Mouse (Mus musculus) yolk sac, embryonic 10.5 days (tissue): ENCODE results near the gene Adh5.

Experiments
- DNase-seq: peaks from one replicate; pipeline ENCODE4 v3.0.0-alpha.2; 2017; ENCODE audit warnings: low spot score

Adh5 gene

DNA sequence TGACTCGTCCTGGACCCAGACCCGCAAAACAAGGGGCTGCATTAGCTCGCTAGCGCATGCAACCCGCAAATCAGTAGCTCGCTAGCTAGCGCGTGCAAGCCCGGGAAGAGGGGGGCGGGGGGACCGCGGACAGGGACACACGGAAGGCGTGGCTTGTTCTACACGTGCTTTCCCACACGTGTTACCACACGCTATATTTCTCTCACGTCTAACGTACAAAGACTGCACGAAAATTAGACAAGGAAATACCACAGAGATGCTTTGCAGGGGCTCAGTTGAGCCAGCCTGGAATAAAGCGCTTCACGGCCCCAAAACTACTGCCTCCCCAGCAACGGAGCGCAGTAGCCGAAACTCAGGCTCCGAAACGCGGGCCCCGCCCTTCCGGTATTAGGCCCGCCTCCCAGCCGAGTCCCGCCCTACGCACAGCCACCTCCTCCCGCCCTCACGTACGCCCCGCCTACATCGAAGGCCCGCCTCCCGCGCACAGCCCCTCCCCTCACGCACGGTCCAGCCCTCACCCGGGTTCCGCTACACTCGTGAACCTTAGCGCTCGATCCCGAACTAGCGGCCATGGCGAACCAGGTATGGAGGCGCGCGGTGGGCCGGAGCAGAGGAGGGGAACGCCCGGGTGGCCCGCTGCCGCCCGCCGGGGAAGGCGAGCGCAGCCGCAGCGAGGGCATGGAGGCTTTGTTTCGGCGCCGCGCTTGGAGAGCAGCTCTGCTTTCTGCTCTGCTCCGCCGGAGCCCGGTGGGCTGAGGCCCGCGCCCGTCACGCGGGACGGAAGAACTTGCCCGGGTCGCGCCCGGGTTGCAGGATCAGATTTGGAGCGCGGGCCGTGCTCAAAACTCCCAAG lies at the start of gene Adh5:
Gene Adh5, plus strand, starts transcription at position 482 of the 853 bp plus-strand sequence.
- DNase-seq, result peak; percentile 96

DNA sequence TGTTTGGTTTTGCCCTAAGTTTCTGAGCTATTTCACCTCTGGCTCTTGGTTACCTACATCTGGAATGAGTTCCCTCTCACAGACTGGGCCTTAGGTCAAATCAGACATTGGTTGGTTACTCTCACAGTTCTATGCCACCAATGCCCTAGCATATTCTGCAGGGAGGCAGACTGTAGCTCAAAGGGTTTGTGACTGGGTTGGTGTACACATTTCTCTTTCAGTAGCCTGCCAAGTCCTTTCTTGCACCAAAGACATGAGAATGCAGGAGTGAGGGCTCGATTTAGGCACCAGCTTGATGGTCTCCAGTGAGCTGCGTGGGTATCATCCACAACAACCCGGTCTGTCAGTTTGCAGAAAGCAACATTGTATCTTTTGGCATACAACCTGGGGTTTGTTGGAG lies 38.0 kb upstream of the Adh5 start:
- DNase-seq, result no peak

DNA sequence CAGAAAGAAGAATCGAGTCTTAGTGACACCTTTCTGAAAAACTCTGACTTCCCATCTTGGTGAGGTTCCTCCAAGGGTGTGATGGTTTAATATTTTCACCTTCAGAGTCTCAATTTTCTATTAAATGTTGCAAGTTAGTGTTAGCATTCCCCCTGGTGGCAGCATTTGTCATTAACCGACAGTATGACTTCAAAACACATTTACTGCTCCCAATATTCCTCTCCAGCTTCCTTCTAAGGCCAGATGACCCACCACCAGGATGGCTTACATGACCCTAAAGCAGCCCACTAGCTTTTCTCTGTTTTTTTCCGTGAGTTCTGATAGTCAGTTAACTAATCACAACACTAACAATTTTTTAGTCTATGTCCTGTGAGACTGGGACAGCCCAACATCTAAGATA lies 37.6 kb upstream of the Adh5 start:
- DNase-seq, result peak; percentile 22

DNA sequence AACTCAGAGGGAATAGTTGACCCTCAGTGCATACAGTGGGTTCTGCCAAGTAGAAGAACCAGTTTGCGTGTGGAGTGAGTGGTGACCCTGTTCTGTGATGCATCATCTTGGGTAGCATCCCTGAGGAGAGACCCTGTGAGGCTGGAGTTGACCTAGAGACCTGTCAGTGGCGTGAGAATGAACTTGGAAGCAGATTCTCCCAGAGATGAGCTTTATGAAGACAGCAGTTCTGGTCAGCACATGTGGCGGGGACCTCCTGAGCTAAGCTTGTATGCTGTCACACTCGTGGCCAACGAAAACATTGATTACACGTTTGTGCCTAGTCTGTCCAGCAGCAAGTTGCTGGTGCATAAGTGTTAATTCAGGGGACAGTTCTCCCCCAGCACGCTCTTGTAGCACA lies 37.1 kb upstream of the Adh5 start:
- no peak for DNase-seq

DNA sequence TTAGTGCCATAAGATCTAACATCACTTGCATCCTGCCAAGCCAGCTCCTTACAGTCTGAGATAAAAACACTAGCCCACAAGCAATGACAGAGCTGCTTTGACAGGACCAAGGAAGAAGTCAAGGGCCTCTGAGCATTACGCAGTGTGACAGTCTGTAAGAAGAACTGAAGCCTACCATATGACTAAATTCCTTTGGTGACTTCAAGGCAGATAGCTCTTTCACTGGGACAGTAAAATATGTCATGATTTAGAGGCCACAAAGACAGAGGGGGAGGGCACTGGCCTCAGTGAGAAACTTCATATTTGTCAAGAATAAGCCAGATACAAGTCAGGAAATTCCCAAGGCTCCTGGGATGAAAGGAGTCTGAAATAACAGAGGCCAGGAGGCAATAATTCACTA lies 35.0 kb upstream of the Adh5 start:
- no peak for DNase-seq

DNA sequence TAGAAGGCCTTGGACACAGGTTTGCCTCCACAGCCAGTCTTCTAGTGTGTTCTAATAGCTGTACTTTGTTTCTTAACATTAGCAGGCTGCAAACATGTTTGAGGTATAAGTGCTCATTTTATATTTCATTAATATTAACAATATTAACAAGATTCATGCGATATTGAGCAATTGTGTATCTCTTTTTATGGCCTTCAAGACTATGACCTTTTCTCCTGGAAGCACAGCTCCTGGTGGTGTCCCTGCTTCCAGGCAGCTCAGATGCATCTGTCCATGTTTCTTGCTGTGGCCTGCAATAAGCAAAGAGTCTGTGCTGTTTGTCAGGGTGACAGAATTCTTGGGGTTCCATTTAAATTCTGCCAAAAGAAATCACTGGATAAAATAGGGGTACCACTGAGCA lies 33.3 kb upstream of the Adh5 start:
- no peak for DNase-seq

DNA sequence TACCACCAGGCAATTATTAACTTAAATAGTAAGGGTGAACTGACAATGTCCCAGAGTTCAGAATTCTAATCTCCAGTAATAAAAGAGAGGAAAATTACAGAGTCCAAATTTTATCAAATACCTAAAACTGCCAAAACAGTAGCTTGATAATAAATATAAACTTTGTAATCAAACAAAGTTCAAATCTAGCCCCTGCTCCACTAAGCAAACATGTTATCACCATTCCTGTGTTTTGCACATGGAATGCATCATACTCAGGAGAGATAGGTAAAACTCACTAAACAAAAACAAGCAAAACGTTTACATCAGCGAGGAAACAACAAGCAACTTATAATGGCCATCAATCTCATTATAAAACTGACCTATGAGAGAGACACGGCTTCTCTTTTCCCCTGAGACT lies 32.7 kb upstream of the Adh5 start:
- DNase-seq, result no peak

DNA sequence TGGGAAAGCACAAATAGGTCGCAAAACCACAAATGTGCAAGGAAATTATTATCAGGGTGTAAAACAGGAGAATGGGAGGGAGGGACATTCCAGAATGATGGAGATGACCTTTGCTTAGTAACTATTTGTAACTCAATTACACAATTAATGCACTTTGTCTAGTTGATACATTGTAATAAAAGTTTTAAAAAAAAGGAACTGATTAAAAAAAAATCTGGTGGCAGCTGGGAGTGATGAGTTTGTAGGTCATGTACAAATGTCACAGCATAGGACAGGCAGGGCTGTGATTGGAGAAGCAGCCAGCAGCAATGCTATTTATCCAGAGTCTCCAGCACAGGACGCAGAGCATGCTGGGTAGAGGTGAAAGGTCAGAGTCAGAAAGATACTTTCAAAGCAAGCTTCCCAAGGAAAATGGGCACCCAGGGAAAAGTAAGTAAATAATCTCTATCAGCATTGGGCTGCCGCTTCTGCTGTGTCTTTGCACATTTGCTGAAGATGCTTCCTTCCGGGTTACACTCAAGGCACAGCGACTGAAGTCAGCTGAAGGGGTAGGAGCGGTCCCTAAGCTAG lies 27.7 kb upstream of the Adh5 start, which contains the start of gene Adh4:
Gene Adh4, plus strand, starts transcription at position 346 of the 570 bp plus-strand sequence.
- peak; percentile 30 for DNase-seq

DNA sequence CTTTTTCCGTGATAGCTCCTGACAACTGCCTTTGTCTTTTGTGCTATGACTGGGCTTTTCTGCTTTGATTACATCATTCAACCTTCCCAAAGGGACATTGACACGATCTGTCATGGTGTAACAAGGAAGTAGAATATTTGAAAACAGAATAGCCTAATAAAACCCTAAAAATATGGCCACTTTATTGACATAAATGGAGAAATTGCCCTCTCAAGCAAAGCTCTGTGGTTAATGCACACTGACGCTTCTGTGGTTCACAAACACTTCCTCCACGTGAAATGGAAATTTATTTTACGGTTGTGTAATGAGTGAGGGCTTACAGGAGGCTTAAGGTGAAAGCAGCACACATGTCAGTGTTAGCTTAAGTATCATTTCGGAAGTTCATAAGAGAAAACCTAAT lies 23.5 kb upstream of the Adh5 start:
- DNase-seq, result no peak

DNA sequence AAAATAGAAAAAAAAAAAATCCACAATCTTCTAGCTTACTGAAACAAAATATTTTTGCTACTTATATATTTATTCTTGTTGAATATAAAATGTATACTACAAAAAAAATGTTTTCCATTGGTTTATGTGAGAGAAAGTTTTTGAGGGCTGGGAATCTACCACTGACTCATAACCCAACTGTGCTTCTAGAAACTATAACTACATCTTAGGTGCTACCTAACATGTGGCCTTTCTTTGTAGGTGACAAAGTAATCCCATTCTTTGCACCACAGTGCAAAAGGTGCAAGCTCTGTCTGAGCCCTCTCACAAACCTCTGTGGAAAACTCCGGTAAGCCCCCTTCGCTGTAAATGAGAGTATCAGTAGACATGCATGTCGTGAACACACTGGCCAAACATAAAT lies 22.5 kb upstream of the Adh5 start:
- DNase-seq, result no peak

DNA sequence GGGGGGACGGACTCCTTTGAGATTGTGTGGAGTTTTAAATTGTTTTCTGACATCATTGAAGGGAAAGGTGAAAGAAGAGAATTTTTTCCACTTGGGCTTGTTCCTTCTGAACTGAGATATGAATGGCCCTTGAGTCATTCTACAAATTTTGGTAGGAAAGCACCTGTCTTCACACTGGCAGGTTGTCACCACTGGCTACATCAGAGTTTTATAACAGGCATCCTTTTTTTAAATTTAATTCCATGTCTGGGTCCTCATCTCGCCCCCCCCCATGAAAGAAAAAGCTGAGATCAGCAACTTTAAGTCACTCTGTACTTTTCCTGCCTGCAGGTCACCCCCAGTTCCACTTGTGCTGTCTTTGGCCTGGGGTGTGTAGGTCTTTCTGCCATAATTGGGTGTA lies 19.2 kb upstream of the Adh5 start:
- DNase-seq, result no peak

DNA sequence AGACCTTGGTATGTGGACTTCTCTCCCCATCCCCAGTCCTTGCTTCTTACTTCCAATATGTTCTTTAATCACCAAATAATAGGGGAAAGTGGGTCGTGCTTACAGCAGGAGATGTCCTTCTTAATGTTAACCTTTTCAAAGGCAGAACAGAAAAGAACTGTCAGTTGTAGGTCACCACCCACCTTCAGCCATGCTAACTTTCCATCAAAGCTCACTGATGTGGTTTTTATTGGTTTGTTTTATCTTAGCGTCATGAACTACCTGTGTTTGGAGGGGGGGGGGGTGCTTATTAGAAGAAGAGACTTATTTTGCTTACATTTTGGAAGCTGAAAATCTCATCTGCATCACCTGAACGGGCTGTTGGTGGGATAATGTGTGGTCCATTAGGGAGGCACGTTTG lies 18.6 kb upstream of the Adh5 start:
- DNase-seq, result no peak

DNA sequence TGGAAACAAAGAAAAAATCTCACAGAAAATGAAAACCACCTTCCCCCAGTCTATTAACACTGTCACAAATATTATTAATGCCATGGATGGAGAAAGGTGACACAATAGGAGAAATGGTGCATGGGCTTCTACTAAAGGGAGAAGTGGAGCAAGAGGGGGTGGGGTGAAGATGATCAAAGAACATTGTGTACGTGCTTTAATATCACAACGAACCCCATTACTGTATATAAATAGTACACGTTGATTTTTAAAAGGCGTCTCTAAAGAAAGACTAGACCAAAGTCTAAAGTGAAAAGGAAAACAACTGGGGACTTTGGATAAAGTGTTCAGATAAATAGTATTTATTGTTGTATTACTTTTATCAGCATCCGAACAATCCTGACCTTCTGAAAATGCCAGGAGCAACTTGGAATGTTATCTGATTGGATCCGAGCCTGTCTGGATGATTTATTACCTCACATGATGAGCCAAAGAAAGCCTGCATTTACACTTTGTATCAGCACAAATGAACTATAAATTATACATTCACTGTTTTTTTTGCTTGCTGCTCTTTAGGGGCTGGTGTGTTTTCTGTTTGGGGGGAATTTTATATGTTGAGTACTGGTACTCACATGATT lies 12.4 kb upstream of the Adh5 start:
- no peak for DNase-seq

DNA sequence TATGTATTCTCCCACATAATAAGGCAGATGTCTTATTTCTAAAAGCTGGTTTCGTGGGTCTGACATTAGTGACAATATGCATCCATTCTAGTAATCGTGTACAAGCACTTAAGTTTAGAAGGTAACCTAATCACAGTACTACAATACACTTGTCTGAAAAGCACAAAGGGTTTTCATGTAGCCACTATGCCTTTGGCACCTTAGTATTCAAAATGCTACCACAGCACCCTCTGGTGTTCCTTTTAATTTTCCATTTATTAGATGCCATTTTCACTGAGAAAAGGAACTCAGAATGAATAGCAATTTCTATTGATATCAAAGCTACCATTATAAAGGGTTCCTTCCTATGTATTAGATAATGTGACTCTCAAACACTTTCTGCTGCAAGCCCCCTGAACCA lies 11.1 kb upstream of the Adh5 start:
- DNase-seq, result no peak

DNA sequence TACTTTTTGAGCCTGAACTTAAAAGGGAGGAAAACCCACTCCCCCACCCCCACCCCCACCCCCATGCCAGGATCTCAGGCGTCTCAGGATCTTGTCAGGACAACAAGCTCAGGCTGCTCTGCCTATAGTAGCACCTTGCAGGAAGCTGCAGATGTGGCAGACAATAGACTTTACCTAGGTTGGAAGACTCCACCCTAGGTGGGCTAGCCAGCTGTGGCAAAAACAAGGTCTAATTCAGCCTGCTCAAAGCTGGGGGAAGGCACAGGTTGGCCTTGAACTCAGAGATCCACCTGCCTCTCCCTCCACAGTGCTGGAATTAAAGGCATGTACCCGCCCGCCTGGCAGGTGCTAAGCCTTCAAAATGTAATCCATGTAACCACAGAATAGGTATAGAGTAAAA lies 4.2 kb upstream of the Adh5 start:
- no peak for DNase-seq

DNA sequence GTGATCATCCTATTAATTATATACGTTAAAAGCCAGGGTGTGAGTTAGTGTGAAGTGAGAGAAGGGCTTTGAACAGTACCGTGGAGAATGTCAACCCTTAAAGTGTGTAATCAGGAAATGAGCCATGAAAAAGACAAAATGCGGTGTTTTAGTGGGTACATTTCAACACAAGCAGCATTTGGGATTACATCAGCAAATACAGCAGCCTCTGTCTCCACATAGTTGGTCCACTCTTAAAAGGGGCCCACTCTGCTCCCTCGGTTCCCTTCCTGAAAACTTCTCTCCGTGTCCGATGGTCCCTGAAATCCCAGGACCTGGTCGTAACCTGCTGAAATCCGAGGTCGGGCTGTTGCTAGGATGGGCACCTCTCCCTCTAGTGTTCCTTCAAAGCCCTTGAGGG lies 690 bp upstream of the Adh5 start:
- DNase-seq, result no peak

DNA sequence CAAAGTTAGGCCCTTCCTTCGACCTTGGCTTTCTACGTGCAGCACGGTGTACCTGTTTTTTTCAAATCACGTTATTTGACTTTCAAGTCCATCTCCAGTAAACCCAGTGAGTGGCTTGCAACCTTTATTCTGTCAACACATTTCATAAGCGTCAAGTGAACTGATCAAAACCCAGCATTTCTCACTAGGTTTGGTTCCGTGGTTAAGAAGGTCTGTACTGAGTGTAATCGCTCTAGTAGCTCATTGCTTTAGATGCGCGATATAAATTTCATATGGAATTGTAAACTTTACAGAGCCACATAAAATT lies 525 bp downstream of the Adh5 start:
- no peak for DNase-seq

DNA sequence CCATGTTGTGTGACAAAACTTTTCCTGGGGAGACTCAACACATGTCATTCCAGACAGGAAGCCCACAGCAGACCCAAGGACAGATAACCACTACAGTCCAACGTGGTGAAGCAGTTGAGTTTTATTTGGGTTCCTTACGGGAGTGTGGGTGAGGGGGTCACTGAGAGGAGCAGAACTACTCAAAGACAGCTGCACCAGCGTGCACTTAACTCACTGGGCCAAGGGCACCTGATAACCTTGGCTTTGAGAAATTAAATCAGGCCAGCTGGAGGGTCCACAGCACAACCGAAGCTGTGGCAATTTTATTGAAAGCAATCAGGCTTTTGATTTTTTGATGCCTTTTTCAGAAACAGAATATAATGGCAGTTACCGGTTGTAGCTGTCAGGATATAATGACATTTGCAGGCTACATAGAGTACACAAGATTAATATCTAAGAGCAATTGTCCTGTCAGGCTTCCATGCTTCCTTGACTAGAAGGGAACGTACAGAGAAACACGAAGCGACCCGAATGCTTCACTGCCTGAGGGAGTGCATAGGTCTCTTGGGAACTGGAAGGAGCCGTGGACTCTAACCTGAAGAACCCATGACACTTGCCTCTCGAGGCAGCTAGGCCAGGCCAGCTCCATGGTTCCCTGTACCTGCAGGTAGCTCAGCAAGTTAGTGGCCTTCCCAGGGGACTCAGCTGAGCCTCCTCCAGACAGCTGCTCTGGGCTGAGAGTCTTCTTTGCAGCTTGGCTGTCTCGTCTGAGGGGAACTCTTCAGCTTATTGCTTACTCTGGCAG lies 5.4 kb downstream of the Adh5 start:
- no peak for DNase-seq

DNA sequence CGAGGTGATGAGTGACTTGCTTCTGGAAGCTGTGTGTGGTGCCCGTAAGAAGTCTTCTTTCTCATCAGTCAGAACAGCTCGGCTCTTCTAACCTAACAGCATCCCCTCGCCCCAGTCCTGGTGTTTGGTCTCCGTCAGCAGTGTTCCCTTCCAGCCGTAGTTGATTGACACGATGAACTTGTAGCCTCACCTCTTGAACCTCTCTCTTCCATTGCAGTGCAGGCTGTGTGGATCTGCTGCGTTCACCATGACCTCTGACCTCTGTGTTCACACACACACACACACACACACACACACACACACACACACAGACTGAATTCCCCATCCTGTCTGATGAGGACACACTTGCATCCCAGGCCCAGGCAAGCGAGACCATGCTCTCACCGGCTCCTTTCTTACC lies 9.3 kb downstream of the Adh5 start:
- DNase-seq, result no peak

DNA sequence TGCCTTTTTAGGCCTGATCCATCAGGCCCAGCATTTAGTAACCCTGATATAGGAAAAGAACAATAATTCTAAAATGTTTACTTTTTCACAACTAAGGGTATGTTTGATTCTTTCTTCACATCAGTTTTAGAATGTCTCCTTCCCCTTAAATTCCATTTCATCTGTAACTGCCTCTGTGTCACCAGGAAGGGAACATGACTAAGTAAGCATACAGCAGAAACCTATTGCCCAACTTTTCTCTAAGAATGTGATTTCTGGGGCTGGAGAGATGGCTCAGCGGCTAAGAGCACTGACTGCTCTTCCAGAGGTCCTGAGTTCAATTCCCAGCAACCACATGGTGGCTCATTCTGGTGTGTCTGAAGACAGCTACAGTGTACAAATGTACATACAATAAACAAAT lies 11.3 kb downstream of the Adh5 start:
- no peak for DNase-seq

DNA sequence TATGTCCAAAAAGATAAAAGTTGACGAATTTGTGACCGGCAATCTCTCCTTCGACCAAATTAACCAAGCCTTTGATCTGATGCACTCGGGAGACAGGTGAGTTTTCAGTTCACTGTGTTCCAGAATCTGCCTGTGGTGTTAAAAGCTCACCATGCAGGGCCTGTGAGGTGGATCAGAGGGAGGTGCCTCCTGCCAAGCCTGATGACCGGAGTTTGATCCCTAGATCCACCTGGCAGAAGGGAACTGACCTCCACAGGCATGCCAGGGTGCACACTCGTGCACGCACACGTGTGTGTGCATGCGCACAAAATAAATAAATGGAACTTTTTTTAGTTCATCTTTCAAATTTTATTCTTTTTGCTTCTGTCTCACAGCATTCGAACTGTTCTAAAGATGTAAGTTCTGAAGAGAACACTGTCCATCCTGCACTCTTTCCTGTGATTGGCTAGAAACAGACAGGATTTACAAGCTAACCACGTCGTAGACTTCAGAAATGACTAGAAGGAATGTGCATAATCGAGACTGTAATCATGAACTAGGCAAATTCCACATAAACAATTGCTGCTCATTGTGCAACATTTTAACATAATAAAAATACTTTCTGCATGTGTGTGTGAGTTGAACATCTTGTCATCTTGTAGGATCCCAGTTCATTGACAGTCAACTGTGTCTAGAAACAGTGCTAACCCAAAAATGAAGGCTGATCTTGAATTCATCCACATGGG lies 12.0 kb downstream of the Adh5 start:
- DNase-seq, result no peak

DNA sequence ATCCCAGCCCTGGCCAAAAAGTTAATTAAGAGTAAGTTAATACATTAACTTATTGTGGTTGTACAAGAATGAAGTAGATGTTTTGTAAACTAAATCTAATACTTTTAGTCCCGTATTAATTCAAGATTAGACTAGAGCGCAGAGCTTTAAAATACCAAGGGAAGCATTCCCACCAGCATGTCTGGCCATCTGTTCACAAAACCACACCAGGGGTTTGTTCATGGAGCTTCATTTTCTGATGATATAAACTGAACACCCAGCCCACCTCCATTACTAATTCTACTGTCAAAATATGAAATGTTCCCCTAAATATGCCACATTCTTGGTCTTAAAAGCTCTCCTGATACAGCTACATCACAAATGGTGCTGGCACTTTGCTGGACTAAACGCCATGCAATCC lies 15.5 kb downstream of the Adh5 start:
- no peak for DNase-seq
